Mouse (Mus musculus) testis, adult 2 months (tissue): ENCODE measurements around the gene Alyref2.

ENCODE experiments used
- CTCF ChIP-seq: fragments of 200-500 bp; IDR thresholded peaks from 2 replicates; pipeline ENCODE4 v1.5.1; 2012; ENCODE audit warnings: low read depth, mild to moderate bottlenecking, inconsistent platforms, low read length, moderate library complexity; ENCODE audit not compliant: control insufficient read depth, insufficient read depth, insufficient replicate concordance
- POLR2A ChIP-seq: fragments of 200-500 bp; IDR thresholded peaks from 2 replicates; pipeline ENCODE4 v1.6.1; 2012; ENCODE audit warnings: low read depth, mild to moderate bottlenecking, inconsistent platforms, low read length, moderate library complexity; ENCODE audit not compliant: control insufficient read depth

- TF ChIP-seq POLR2A (no peak), CTCF (peak; percentile 17; the same call in 1 of the 2 replicates)
These were observed 32.9 kb upstream of the Alyref2 start for GRCm38 (mm10) chr1:171470371-171470871.
